Comparison of ENCODE assay signal across 9 mouse cellular contexts in genomic region chrX:146962914-146963547, GRCm38 (mm10). TPM values are rescaled to one million over a fixed set of nuclear protein-coding genes. Genes with fewer than 3 reads are reported as not detected.
A peak's percentile ranks its signal among the peaks of the same experiment; 100 is the strongest.
DNase-seq lines count a peak whose midpoint lies in the region; ATAC-seq lines count a peak whose summit lies in the region.
"Had no signal": no experiment of that assay in that cellular context is flagged by ENCODE, and none has a peak within 500 bp of the region (broad histone marks: within the 10 kb centered on the region; RNA-seq: fewer than 3 reads in every experiment).

No protein-coding gene starts in this region.

- no peaks in the 10 kb centered on the region for H3K36me3 ChIP-seq in embryonic facial prominence, embryonic 12.5 days
- H3K36me3 ChIP-seq in hindbrain, embryonic 16.5 days (ENCODE audit: control insufficient read depth, insufficient read depth, low read length): no peaks in the 10 kb centered on the region
- H3K36me3 ChIP-seq in midbrain, embryonic 16.5 days (ENCODE audit: control insufficient read depth, insufficient read depth, low read length): no peaks in the 10 kb centered on the region

- H3K9ac ChIP-seq in embryonic facial prominence, embryonic 12.5 days: no peak overlapping the region
- H3K9ac ChIP-seq in hindbrain, embryonic 16.5 days (ENCODE audit: low read depth, low read length): peak overlapping the region; percentile 61
- peak overlapping the region; percentile 63 for H3K9ac ChIP-seq in midbrain, embryonic 16.5 days (ENCODE audit: low read depth, low read length)

- 19% methylated on average over 34 of the region's 37 CpGs for WGBS in embryonic facial prominence, embryonic 12.5 days
- 19% methylated on average over 30 of the region's 37 CpGs for WGBS in hindbrain, embryonic 16.5 days
- WGBS in midbrain, embryonic 16.5 days: 16% methylated on average over 37 of the region's 37 CpGs

- DNase-seq in layer of hippocampus, postnatal 10 days (ENCODE audit: low spot score in 2 of 2): peak; percentile 8 to 28
- DNase-seq in layer of hippocampus, adult 8-10 months (ENCODE audit: low spot score in 2 of 2): no peak
- no peak for DNase-seq in spleen, postnatal 36 days (ENCODE audit: low spot score in 2 of 2)
- DNase-seq in ovary, postnatal 36 days (ENCODE audit: low spot score): no peak
- DNase-seq in urinary bladder, postnatal 36 days (ENCODE audit: low spot score in 2 of 2): no peak

- H3K27ac ChIP-seq in embryonic facial prominence, embryonic 12.5 days: no peak overlapping the region
- H3K27ac ChIP-seq in hindbrain, embryonic 16.5 days (ENCODE audit: low read depth, low read length): no peak overlapping the region
- 0 out of 2 replicates have a peak overlapping the region, but pooled peaks have one; percentile 22 for H3K27ac ChIP-seq in midbrain, embryonic 16.5 days (ENCODE audit: low read length)

- H3K4me2 ChIP-seq in embryonic facial prominence, embryonic 12.5 days (replicated peaks): peak overlapping the region; percentile 54
- H3K4me2 ChIP-seq in hindbrain, embryonic 16.5 days (ENCODE audit: low read length): peak overlapping the region; percentile 72
- H3K4me2 ChIP-seq in midbrain, embryonic 16.5 days (ENCODE audit: low read length): peak overlapping the region; percentile 69

- peaks cover 39% of the 10 kb centered on the region for H3K27me3 ChIP-seq in embryonic facial prominence, embryonic 12.5 days
- H3K27me3 ChIP-seq in hindbrain, embryonic 16.5 days (replicated peaks; ENCODE audit: control insufficient read depth, insufficient read depth, low read length): no peaks in the 10 kb centered on the region; the same call in 1 of the 2 replicates
- peaks cover 2% of the 10 kb centered on the region for H3K27me3 ChIP-seq in midbrain, embryonic 16.5 days (ENCODE audit: control insufficient read depth, insufficient read depth, low read depth, low read length)

- H3K4me1 ChIP-seq in embryonic facial prominence, embryonic 12.5 days: no peaks in the 10 kb centered on the region
- no peaks in the 10 kb centered on the region for H3K4me1 ChIP-seq in hindbrain, embryonic 16.5 days (ENCODE audit: control insufficient read depth, insufficient read depth, low read depth, low read length)
- H3K4me1 ChIP-seq in midbrain, embryonic 16.5 days (ENCODE audit: control insufficient read depth, insufficient read depth, low read length): 0 out of 2 replicates have a peak, but pooled peaks cover 3% of the 10 kb centered on the region

- peak overlapping the region; percentile 32 for H3K4me3 ChIP-seq in embryonic facial prominence, embryonic 12.5 days
- H3K4me3 ChIP-seq in hindbrain, embryonic 16.5 days (ENCODE audit: low read length): peak overlapping the region; percentile 52
- peak overlapping the region; percentile 52 for H3K4me3 ChIP-seq in midbrain, embryonic 16.5 days (ENCODE audit: low read depth, low read length)

- no peaks in the 10 kb centered on the region for H3K9me3 ChIP-seq in embryonic facial prominence, embryonic 12.5 days
- H3K9me3 ChIP-seq in hindbrain, embryonic 16.5 days (ENCODE audit: control insufficient read depth, low read length): no peaks in the 10 kb centered on the region
- H3K9me3 ChIP-seq in midbrain, embryonic 16.5 days (replicated peaks; ENCODE audit: control insufficient read depth, low read length, poor library complexity, severe bottlenecking): no peaks in the 10 kb centered on the region

- no peak for ATAC-seq in embryonic facial prominence, embryonic 12.5 days (ENCODE audit: insufficient number of reproducible peaks, insufficient read depth, low FRiP score, low TSS enrichment)
- peak; percentile 69 for ATAC-seq in hindbrain, embryonic 16.5 days
- peak; percentile 82 for ATAC-seq in midbrain, embryonic 16.5 days

RNA-seq across cellular contexts. Expression of gene Htr2c, which starts 0.7 kb away (rescaled TPM):
- total RNA-seq in layer of hippocampus, postnatal 10 days (2021): 10 to 100 TPM; 31.8 to 44.9 TPM
- 10 to 100 TPM; 21.1 to 32.8 (median 27.0) TPM for total RNA-seq in layer of hippocampus, adult 8-10 months (2022)
- 0.20 and 0.78 TPM in 2 replicates for polyA plus RNA-seq in embryonic facial prominence, embryonic 12.5 days (2016; fragmentation: Nextera tagmentation; extraction: Ambion mirVana)
- polyA plus RNA-seq in hindbrain, embryonic 16.5 days (2015; fragmentation: Nextera tagmentation; extraction: Ambion mirVana): 13.2 and 16.2 TPM in 2 replicates
- polyA plus RNA-seq in midbrain, embryonic 16.5 days (2015; fragmentation: Nextera tagmentation; extraction: Ambion mirVana): 7.9 and 8.9 TPM in 2 replicates
- polyA plus RNA-seq: liver, embryonic 16.5 days had no signal

Comparison
In these comparisons a context has a peak if more than half of its experiments do, and no peak if none do; other contexts are left out.
1. DNase-seq: peak in layer of hippocampus, postnatal 10 days (2 of 2); none in layer of hippocampus, adult 8-10 months (0 of 2), spleen, postnatal 36 days (0 of 2), ovary, postnatal 36 days (single experiment) and urinary bladder, postnatal 36 days (0 of 2).
2. Peak in every context shown above with its lines, with median percentiles within 50 percentile points of each other: H3K4me2 ChIP-seq and H3K4me3 ChIP-seq.